Mouse (Mus musculus): Measurements from ENCODE around the gene Fgd3.

DNA sequence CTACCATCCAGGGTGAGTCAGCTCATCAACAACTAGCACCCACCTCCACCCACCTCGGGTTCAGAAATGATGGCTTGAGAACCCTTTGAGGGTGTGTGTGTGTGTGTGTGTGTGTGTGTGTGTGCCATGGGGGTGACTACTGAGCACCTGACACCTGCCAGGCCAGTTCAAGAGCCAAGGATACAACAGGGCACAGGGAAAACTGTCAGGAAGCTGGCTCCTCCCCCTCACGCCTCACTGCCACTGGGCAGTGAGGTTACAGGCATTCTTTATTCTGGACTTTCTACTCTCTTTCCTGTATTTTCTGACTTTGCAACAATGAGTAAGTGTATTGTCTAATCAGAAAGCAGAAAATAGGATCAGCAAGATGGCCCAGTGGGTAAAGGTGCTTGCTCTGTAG is 70.5 kb downstream of the Fgd3 start:
- TF ChIP-seq CTCF (IDR thresholded peaks at IDR 0.05; ENCODE audit: low read depth, low read length) (no peak), POLR2AphosphoS5 (IDR thresholded peaks at IDR 0.05; ENCODE audit: insufficient replicate concordance, low read depth, low read length) (no peak)

Data from G1E (cell line).